Mouse (Mus musculus): ENCODE data around the gene Mlf1.

The Mlf1 gene

DNA sequence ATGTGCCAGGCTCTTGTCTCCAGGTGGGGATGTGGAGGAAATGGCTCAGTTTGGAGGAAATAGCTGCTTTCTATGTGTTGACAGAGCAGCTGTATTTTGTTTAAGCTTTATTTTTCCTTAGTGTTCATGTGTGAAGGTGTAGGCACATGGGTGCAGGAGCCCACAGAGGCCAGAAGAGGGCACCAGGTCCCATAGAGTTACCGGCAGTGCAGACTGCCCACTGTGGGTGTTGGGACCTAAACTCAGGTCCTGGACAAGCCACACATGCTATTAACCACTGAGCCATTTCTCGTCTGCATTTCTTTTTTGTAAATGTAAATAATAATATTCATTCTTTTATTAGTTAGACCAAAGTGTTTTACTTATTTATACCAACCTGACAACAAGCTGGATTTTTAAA is 73.2 kb downstream of the Mlf1 start:
- DNase-seq (ENCODE audit: low read depth, low spot score), result no peak

Measured in retina, adult 2 months (tissue).